Mouse (Mus musculus) 416B (cell line): ENCODE results near the gene Gpkow.
A peak's percentile ranks its signal among the peaks of the same experiment; 100 is the strongest.
"Not testable (repeated sequence)": the region's sequence is repeated elsewhere in the genome, so short reads cannot be mapped to it uniquely, and the experiment has no call there.

Source experiments
- DNase-seq: peaks from one replicate; pipeline ENCODE4 v3.0.0; 2011; ENCODE audit warnings: low read depth

Gpkow gene

DNA sequence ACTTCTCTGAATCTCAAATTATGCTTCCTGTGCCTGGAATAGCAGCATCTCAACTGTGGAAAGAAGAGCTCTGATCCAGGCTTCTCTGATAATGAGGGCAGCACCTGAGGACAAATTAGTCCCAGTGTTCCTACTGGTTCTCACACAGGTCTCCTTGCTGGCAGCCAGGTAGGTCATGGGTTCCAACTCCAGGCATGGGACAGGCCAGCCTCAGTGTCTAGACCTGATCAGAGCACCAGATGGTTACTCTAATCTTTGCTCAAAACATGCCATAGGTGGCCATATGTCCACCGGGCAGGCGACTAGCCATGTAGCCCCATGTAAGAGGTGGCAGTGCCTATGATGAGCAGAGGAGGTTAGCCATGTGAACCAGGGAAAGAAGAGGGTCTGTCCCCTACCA, 8.6 kb upstream of the Gpkow start:
- DNase-seq, result no peak

DNA sequence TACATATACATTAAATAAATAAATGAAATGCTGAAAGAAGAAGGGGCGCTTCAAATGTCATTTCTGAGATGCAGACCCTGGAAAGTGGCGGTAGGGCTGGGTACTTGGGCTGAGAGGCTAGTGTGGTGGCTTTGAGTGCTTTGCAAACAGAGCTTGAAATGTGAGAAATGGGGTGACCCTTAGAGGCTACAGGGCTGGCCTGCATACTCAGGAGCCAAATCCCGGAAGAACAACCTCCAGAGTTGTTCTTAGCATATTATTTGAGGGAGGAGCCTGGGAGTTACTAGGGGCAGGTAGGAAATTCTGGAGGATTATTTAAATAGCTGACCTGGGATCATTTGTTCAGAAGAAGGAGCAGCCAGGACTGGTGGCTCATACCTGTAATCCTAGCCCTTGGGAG, 6.4 kb upstream of the Gpkow start:
- no peak for DNase-seq

DNA sequence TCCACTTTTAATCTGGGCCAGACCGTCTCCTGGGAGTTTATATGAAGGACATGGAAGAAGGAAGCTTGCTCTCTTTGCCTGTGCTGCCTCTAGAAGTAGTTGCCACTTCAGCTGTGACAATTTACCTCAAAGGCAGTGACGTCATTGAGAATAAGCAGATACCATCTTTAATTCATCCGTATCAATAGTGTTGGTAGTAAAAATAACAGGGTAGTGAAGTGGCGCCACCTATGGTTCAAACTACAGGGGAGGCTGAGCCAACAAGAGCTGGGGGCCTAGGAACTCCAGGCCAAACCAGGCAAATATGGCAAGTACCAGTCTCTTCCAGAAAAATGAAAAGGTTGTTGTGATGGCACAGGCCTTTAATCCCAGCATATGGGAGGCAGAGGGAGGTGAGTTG, 4.1 kb upstream of the Gpkow start:
- peak; percentile 68 for DNase-seq

DNA sequence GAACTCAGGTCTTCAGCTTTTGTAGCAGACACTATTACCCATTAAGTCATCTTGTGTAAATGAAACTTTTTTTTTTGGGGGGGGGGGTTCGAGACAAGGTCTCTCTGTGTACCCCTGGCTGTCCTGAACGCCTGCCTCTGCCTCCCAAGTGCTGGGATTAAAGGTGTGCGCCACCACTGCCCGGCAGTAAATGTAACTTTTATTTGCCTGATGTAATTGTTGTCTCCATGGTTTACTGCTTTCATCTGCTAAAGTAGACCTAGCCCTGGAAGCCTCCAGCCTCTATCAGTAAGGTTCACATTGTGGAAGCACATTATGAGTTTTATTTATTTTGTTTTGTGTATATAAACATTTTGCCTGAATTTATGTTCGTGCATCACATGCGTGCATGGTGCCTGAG, 411 bp upstream of the Gpkow start:
- DNase-seq, result no peak

DNA sequence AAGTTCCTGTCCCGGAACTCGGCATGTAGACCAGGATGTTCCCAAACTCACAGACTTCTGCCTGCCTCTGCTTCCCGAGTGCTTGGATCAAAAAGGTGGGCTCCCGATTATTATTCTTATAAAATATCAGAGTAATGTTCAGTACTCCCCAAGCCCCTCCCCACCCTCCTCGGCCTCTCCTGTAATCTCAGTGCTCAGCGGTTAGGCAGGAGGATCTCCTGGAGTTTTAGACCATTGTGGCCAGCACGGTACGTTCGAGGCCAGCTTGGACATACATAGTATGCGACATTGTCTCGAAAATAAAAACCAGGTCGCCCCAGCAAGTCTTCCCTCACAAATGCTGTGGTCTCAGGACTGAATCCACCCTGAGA, 16.8 kb downstream of the Gpkow start:
- not testable (repeated sequence) for DNase-seq

DNA sequence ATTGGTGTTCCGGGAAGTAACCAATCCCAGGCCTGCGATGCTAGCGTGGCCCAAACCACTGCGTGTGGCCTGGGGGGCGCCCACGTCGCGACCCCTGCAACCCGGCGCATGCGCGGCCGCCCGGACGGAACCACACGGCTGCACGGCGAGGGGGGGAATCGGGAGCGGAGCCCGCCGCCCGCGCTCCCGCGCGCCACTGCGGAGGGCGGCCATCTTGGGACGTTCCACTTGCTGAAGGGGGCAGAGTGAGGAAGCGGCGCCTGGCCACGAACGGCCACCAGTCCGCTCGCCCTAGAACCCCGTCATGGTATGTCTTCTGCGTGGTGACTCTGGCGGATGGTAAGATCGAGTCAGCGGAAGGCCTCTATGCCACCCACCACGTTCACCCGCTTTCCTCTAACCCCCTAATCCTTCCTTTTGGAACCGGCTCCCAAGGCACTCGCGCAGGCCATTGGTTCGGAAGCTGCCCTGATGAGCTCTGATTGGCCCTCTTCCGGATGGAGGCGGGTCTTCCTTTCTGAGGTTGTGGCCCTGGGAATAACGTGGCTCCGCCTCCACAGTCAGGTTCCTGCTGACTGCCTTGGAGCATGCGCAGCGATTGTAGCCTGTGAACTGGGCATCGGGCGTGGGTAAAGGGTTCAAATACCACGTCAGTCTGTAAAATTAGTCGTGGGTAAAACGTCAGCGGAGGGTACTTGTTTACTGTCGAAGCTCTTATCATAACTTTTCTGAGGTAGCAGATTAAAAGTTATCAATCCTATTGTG, 17.4 kb downstream of the Gpkow start, which contains the start of gene Wdr45:
Wdr45 (plus strand) TSS at position 199 of the 765 bp plus-strand sequence.
- peak; percentile 97 for DNase-seq

DNA sequence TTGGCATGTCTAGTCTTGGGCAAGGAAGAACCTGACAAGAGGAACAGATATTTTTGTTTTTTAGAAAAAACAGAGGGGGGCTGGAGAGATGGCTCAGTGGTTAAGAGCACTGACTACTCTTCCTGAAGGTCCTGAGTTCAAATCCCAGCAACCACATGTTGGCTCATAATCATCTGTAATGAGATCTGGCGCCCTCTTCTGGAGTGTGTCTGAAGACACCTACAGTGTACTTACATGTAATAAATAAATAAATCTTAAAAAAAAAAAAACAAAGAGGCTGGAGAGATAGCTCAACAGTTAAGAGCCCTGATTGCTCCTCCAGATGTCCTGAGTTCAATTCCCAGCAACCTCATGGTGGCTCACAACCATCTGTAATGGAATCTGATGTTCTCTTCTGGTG, 19.1 kb downstream of the Gpkow start:
- peak; percentile 56 for DNase-seq

DNA sequence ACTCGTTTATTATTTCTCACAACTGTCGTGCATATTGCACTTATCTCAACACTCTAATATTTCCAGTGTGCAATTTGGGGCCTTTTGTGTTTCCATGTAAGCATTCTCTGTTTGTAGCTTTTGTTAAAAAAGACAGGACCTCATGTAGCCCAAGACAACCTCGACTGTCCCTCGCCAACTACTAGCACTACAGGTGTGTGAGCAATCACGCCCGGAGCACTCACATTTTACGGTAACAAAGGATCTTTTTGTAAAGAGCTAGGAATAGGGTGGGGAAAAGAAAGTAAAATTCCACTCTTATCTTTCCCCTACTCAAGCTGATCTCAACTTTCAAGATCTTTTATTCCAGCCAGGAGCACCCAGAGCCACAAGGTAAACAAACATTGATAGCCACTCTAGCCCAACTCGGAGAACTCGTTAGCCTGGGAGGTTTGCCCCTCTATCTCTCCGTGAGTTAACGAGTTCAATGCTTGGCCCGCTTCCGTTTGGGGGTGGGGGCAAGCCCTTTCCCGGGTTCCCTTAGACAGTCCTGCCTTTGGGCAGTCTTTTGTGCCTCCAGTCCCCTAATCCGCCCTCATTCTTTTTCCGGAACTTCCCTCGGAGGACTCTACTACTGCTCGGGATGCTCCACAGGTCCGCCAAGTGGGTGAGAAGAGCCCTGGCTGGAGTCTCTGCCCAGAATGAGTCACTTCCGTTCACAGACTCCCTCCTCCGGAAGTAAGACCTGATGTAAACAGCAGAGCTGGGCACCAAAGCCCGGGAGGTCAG, 24.8 kb downstream of the Gpkow start, which contains the start of gene Gm45208:
Gm45208 (plus strand) TSS at position 732 of the 768 bp plus-strand sequence.
- peak; percentile 93 for DNase-seq

DNA sequence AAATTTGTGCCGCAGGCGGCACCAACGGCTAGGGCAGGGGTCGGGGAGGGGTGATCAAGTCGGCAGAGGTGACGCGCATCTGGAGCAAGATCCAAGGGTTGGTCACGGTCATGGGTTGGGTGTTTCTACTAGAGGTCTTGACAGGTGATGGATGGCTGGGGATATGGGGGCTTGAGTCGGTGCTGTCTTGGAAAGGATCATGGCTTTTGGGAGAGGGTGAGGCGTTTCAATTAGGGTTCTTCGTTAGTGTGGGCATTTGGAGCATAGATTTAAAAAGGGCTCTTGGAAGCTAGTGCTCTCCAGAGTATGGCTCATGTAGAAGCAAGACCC, 25.3 kb downstream of the Gpkow start:
- DNase-seq, result no peak

DNA sequence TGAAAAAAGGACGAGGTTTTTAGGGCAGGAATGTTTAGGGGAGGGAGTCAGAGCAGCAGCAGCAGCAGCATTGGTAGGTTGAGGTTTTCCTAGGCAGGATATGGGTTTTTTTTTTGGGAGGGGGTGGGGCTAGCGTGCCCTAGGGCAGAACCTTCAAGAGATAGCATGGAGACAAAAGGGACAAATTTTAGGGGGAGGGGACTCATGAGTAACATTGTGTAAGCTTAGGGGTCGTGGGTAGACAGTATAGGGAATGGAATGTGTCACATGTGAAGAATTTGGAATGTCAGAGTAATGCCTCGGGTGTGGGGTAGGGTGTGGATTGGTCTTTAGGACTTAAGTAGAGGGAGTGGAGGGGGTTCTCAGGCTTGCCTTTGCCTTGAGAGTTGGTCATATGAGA, 25.8 kb downstream of the Gpkow start:
- DNase-seq, result peak; percentile 60

DNA sequence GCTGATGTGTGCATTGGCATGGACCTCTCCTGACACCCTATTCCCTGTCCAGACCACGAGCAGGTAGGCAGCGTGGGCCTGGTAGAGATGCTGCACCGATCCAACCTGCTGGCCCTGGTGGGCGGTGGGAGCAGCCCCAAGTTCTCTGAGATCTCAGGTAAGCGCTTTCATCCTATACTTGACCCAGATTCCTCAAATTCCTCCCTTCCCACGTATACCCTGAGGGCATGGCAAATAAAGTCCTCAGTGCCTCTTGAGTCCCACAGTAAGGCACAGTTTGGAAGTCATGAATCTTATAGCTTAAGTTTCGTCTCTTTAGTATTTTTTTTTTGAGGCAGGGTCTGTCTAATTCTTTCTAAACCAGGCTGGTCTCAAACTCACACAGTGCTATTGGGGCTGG, 27.2 kb downstream of the Gpkow start:
- DNase-seq, result no peak

DNA sequence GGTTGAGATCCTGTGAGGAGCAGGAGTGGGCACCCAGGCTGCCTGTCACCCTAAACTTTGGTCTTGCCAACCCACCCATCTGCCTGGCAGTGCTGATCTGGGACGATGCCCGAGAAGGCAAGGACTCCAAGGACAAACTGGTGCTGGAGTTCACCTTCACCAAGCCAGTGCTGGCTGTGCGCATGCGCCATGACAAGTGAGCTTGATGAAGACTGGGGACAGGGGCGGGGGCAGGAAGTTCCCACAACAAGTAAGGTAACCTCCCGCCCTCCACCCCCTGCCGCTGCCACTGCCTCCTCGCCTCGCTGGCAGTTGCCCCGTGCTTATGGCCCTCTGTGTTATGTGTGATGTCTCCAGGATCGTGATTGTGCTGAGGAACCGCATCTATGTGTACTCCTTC, 28.9 kb downstream of the Gpkow start:
- DNase-seq, result no peak

DNA sequence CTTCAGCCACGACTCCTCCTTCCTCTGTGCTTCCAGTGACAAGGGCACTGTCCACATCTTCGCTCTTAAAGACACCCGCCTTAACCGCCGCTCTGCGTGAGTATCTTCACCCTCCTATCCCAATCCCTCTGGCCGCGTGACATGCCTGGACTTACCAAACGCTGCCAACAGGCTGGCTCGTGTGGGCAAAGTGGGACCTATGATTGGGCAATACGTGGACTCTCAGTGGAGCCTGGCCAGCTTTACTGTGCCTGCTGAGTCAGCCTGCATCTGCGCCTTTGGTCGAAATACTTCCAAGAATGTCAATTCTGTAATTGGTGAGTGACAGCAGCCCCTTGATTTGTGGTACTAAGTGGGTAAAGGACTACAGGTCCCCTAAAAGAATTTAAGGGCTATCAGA, 30.2 kb downstream of the Gpkow start:
- peak; percentile 21 for DNase-seq

DNA sequence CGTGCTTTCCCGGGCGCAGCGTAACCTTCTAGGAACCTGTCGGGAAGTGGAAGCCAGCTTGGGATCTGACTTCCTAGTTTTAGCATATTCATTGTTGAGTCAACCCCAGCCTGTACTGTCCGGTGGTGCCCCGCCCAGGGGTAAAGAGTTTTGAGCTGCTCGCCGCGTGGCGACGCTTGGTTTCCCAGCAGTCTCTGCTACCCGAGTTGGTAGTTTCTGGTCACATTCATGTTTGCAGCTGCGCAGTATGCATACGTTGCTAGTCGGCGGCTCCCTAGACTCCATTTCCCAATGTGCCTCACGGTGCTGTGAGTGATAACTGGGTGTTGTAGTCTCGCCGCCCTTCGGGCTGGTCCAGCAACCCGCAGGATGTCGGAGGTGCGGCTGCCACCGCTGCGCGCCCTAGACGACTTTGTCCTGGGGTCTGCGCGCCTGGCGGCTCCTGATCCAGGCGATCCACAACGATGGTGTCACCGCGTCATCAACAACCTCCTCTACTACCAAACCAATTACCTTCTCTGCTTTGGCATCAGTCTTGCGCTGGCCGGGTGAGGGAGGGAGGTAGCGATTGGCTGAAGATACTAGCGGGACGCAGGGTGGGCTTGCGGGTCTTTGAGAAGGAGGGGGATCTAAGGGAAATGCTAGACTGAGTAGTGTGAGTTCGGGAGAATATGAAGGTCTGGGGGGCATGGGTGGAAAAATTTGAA, 31.4 kb downstream of the Gpkow start, which contains the start of gene Praf2:
Praf2 (plus strand) TSS at position 225 of the 707 bp plus-strand sequence.
- peak; percentile 92 for DNase-seq

DNA sequence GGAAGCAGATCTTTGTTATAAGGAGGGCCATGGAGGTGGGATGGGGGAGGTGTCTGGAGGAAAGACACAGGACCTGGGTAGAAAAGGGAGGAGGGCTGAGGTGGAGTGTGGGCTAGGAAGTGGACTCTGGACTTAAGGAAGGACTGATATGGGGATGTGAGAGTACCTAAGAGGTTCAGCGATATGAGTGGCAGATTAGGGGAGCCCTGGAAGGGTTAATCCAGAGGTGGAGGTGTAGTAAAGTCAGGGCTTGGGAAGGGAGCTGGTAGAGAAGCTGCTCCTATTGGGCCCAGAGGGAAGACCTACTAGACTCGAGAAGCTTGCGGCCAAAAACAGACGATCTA, 32.0 kb downstream of the Gpkow start:
- no peak for DNase-seq

DNA sequence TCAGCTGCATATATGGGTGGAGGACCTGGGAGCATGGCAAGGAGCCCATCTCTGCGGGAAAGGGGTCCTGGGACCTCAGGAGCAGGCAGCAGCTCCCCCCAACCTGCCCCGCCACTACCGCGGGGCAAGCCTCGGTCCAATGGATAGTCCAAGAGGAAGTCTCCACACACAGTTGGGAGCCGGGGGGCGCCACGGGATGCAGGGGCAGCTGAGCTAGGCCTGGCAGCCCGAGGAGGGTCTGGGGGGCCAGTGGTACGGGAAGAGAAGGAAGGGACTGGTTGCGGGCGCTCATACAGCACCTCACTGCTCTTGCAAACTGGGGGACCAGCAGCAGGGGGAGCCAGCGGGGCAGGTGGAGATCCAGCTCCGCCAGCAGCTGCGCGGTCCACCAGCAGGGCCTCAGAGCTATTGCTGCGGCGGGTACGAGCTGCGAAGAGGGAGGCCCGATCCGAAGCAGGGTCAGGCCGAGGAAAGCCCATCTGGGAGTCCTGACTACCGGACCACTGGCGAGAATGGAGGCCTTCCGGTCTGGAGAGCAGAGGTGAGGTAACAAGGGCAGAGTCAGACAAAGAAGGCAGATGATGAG, 36.7 kb downstream of the Gpkow start:
- peak; percentile 24 for DNase-seq

DNA sequence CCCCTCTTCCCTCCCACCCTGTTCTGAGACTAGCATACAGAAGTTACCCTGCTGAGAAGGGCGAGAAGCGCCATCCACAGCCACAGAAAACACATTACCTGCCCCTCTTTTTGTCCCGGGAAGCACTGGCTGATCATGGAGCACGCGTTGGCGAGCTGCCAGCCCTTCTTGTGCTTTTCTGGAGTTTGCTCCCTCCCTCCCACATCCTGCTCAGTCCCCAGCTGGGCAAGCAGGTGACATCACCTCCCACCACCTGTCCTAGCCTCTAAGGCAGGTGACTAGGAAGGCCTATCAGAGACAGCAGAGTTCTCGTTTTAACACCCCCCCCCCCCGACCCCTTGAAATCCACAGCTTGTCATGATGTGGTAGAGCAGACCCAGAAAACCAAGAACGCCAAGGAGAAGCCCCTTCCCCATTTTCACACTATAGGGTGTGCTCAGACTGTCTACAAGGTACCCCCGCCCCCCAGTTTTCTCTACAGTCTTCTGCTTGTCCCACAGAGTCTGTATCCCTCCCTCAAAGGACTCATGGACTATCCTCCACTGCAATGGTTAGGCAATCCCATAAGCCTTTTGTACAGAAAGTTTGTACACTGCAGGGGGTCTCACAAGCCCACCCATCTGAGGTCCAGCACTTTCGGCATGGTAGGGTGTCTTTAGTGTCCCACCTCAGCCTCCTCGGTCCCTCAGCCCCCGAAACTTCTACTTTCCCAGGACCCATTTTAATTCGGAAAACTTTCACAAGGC, 42.6 kb downstream of the Gpkow start:
- DNase-seq, result no peak

DNA sequence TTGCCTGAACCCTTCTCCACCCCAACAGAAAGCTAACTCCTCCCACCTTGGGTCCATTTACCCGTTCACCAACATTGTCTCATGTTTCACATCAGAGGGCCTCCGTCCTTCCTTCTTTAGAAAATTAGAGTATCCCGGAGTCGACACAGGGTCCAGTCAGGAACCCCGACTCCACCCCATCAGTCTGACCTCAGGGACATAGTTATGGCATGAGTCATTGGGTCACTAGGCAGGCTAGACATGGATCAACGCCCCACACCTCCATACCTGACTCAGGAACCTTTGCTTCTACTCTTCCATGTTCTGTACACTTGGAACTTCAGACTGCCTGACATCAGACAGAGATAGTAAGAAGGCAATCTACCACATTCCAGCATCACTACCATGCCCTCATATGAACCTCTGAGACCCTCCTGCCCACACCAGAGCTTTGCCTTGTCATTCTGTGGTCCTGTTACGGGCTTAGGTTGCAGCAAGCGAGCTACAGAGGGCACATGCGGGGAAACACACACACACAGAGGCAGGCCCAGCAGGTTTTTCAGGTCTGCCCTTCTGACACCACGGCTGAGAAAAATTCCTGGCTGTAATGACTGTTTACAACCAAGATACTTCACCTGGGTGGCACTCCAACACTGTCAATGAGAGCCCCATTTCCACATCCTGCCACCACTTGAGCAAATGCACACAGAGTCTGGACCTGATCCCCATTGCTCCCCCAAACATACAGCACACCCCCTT, 43.3 kb downstream of the Gpkow start:
- no peak for DNase-seq

DNA sequence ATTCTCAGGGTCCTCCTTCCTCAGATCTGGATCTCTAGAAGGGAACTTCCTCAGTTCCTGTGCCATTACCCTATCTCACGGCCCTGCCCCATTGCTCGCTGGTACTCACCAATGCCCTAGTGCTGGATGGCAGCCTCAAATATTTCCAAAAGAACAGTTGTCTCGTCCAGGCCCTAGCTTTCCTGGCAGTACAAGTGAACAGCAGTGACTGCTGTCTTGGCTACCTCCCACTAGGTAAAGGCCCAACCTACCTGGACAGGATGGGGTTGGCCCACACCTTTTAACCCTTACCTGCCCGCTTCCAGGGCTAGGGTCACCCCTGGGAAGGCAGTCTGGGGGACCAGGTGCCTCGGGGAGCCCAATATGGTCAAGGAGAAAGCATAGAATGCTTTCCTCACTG, 44.2 kb downstream of the Gpkow start:
- DNase-seq, result no peak

DNA sequence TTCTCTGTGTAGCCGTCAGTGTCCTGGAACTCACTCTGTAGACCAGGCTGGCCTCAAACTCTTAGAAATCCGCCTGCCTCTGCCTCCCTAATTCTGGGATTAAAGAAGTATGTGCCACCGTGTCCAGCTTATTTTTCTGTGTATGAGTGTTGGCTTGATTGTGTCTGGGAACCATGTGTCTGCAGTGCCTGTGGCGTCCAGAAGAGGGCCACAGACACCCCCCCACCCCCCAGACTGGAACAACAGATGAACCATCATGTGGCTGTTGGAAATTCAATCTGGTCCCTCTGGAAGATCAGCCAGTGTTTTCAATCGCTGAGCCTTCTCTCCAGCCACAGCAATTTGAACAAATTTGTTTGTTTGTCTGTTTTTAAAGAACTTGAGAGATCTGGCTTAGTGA, 46.5 kb downstream of the Gpkow start:
- DNase-seq, result no peak

DNA sequence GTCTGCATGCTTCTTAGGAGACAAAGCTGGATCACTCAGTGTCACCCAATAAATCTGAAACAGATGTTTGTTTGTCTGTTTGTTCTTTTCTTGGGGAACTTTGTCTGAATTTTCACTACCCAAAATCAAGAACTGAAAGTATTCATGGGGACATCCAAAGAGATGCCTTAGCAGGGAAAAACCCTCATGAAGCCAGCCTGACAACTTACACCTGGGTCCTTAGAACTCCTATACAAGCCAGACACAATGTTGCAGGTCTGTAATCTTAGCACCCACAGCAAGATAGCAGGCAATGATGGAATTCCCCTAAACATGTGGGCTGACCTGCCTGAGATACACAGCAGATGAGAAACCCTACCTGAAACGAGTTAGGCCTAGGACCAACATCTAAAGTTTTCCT, 48.0 kb downstream of the Gpkow start:
- no peak for DNase-seq
